Mouse (Mus musculus): Measurements from ENCODE around the gene Dnajb6. TPM values are rescaled to one million over a fixed set of nuclear protein-coding genes. Genes with fewer than 3 reads are reported as not detected.
A peak's percentile ranks its signal among the peaks of the same experiment; 100 is the strongest.
"Not testable (repeated sequence)": the region's sequence is repeated elsewhere in the genome, so short reads cannot be mapped to it uniquely, and the experiment has no call there.

Gene Dnajb6
- total RNA-seq, 2 experiments from 2014 or later = 164 to 167 TPM

DNA sequence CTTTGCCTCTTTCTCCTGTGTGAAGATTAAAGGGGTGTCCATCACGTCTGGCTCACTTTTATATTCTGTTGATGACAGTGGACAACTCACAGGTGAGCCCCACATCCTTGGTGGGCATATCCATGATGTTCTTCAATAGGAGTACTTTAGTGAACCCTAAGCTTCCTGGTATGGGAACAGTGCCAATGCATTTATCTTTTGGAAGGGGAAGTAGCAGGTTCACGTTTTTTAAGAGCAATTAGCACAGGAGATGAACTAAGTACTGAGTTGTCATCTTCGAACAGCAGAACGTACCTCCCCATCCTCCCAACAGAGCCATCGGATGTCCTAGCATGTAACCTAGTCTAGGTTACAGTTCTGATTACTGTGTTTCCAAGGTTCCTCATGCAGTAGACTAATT is 23.8 kb downstream of the Dnajb6 start:
- no peak for DNase-seq (ENCODE audit: low spot score in 2 of 2)

DNA sequence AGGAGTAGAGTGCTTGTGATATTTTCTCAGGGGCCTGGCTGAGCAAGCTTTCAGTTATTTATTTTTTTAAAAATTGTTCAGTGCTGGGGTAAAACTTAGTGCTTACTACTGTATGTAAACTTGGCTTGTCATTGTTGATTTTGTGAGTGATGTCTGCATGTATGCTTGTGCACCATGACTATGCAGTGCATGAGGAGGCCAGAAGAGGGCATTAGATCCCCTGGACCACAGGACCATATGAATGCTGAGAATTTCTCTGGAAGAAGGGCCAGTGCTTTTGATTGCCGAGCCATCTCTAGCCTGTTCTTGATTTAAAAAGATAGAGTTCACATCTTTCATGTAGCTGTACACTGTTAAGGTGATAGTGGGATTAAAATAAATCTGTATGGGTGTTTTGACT is 35.4 kb downstream of the Dnajb6 start:
- DNase-seq (ENCODE audit: low spot score in 2 of 2) = no peak

DNA sequence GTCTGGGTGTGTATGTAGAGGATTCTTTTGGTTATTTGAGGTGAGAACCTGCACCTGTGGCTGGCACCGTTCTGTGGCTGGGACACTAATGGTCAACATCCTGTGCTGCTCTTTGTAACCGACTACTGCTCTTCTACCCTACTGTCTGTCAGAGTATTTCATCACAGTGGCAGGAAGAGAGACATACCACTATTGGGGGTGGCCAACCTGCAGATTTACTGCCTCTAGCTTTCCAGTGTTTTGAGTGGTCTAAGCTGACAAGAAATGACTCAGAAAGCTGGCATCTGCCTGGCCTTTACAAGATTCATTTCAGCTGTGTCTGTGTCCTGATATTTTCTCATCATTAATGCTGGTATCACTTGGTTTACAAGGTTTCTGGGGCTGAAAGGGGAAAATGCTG is 36.5 kb downstream of the Dnajb6 start:
- DNase-seq (ENCODE audit: low spot score in 2 of 2) = no peak

DNA sequence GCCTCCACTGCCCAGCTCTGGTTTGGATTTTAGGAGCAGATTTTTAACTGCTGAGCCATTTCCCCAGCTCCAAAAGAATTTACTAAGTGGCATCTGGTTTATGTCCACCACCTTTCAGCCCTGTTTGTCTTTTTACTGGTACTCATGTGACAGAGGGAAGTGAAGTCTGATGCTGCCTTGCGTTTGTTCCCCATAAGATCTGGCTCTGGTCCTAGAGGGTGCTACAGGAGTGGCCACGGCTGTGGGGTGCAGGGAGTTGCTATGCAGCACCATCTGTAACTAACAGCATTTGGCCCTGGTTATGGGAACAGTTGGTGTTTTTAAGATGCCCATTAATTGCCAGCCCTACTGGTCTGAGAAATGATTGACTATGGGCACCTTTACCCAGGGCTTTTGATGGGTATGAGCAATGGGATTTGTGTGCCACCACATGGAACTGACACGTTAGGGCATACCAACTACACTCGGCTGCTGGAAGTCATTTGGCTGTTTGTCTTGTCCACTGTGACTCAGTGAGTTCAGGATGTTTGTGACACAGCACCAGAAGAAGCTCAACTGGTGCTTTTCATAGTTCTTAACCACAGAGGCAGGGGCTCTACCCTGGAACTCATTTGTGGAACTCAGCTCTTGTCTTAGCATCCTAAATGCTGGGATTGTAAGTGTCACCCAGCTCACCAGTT is 37.3 kb downstream of the Dnajb6 start:
- DNase-seq (ENCODE audit: low spot score in 2 of 2) = peak in 1 of 2 experiments; percentile 55

DNA sequence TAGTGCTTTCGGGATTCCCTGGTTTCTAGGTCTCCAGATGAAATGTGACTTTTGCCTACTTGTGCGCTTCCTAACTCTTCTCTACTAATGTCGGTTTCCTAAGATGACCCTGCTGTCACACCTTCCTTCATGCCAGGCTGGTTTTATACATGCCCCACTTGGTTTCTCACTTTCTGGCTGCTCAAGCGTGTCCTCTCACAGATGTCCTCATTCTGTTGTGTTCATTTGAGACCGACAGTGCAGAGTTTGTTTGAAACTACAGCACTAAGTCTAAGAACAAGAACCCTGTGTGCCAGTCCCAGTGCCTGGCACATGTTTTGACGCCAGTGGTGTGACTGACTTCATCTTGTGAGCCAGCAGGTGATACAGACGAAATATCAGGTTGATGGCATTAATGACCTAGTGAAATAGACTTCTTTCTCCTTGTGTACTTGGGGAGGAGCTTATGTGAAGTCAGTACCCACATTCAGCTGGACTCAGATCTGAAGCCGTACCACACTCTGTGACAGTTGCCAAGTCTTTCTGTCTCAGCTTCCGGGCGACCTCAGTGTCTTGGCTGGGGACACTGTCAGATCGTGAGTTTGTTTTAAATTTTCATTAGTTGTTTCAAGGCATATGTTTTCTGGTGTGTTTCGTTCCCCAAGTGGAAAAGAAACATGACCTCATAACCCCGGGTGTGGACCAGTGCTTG is 38.1 kb downstream of the Dnajb6 start:
- no peak for DNase-seq (ENCODE audit: low spot score in 2 of 2)

DNA sequence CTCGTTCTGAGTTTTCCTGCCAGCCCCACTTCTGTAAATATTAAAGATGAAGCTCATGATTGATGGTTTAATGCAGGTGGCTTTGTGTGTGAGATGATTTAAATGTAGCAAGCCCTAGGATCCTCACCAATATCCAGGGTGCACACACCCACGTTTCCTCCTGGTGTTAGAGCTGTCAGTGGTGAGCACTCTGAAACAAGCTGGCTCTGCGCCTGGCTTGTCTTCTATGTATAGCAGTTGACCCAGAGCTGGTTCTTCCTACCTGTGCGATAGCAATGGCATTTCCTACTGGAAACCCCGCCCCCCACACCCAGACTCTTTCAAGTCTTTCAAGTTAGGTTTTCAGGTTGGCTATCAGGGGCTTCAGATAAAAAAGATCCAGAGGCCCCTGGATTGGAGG is 39.9 kb downstream of the Dnajb6 start:
- peak in 1 of 2 experiments; percentile 54 for DNase-seq (ENCODE audit: low spot score in 2 of 2)

DNA sequence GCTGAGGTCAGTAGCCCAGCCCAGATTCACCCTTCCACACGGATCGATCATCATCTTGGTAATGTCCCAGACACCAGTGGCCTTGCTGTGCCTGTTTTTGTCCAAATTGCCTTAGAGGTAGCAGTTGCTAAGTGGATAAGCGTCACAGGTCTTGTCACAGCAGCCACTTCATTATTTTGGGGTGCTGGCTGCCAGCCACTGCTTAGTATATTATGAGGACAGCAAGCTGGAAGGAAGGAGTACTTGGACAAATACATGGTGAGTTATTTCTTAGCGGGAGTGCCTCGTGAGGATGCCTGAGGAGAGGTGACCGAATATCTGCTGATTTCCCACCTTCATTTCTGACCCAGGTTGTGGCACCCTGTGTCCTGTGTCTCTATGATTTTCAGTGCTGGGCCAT is 42.5 kb downstream of the Dnajb6 start:
- no peak for DNase-seq (ENCODE audit: low spot score in 2 of 2)

DNA sequence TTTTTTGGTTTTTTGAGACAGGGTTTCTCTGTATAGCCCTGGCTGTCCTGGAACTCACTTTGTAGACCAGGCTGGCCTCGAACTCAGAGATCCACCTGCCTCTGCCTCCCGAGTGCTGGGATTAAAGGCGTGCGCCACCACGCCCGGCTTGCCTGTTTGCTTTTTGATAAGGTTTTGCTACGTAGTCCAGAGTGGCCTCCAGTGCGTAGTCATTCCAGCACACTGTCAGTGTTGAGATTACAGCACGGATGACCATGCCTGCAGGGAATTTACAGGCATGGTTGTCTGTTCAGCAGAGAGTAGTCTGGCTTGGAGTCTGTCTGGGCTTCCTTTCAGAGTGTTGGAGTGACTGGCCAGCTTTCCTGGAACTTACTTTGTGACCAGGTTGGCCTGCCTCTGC is 44.2 kb downstream of the Dnajb6 start:
- DNase-seq (ENCODE audit: low spot score in 2 of 2) = not testable (repeated sequence)

DNA sequence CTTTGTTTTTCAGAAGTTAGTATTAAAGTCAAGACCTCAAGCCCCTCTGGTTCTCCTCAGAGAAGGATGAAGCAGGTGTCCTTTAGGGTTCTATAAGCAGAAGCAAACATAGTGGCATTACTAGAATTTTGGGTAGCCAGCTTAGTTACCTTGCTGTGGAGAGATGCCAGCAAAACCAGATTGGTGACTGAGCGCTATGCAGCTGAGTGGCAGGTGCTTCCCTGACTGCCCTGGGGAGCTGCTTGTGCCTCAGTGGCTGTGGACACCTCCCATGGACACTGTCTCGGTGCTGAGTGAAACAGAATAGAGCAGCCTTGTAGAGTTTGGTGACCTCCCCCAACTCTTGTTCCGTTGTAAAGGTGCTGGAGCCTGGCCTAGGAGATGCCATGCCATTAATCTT is 46.8 kb downstream of the Dnajb6 start:
- DNase-seq (ENCODE audit: low spot score in 2 of 2) = no peak

DNA sequence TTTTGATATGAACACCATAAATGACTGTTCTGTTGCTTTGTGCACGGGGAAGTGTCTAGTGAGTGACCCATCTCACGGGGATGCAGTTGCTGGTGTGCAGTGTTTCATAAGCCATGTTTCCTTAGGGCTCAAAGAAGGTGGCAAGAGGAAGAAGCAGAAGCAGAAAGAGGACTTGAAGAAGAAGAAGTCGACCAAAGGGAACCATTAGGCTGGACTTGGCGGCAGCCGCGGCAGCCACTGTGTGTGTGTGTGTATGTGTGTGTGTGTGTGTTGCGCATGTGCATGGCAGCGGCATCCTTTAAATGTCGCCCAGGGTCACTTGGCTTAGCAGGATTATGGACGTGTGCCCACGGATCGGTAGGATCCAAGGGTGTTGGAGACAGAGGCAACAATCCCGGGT is 49.4 kb downstream of the Dnajb6 start:
- not testable (repeated sequence) for DNase-seq (ENCODE audit: low spot score in 2 of 2)

DNA sequence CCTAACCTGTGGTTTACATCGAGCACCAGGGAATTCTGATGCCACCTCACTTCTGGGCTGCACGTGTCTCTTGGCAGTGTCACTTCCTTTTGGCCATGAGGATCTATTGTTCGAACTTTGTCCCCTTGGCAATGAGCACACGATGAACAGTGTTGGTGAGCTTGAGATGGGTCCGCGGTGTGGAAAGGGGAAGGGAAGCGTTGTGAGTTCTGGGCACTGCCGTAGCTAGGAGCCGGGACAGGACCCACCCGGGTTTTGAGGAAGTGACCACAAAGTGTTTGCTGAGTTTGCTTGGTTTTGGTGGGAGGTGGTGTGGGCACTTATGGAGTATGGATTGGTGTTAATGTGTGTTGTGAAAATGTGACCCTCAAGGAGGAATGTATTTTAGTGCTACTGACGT is 50.5 kb downstream of the Dnajb6 start:
- DNase-seq (ENCODE audit: low spot score in 2 of 2) = not testable (repeated sequence)

DNA sequence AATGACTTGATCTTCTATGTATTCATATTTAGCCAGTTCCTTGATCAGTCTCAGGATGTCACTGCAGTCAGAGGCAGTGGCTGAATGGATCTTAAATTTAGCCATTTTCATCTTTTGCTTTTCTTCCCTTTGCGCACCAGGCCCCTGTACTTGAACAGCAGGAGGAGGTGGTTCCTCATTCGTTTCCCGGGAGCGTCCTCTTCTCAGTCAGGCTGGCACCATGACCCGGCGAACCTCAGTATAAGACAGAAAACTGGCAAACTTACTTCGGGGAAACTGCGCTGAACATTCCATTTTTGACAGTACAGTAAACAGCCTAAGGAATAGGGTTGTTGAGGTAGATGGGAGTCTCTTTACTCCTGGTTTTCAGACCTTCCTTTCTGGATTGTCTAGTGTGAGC is 59.4 kb downstream of the Dnajb6 start:
- DNase-seq (ENCODE audit: low spot score in 2 of 2) = not testable (repeated sequence)

DNA sequence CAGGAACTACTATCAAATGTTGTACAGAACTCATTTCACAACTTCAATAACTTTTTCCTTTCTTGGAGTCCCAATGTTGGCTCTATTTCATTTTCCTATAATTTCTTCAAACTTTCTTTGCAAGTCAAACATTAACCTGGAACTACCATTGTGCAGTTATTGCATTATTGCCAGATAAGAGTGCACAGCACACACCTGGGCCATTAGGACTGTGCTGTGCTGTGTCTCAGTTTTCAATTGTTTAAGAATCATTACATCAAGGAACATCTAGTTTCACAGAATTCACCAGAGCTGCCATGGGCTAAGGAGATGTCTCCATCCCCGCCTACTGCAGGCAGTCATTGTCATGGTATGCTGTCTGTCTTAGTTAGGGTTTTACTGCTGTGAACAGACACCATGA is 73.5 kb downstream of the Dnajb6 start:
- DNase-seq (ENCODE audit: low spot score in 2 of 2) = no peak

DNA sequence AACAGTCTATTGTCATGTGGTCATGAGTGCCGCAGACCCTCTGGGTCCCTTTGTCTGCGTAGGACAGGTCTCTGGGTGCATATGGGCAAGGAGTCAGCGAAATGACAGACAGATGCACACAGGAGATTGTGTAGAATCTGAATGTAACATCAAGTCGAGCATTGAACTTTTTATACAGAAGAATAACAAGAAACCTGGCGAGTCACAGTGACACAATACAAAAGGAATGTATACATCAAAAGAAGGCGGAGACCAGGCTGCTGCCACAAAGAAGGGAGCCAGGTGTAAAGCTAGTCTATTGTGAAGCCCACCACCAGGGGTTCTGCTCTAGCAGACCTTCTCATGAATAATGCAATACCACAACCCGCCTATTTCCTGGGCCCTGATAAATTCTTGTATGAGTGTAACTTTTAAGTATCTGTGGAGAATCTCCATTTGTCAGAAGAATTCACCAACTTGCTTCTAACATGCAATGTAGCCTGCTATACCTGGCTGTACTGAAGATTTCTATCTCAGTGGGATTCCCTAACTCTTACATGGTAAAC is 76.0 kb downstream of the Dnajb6 start:
- not testable (repeated sequence) for DNase-seq (ENCODE audit: low spot score in 2 of 2)

DNA sequence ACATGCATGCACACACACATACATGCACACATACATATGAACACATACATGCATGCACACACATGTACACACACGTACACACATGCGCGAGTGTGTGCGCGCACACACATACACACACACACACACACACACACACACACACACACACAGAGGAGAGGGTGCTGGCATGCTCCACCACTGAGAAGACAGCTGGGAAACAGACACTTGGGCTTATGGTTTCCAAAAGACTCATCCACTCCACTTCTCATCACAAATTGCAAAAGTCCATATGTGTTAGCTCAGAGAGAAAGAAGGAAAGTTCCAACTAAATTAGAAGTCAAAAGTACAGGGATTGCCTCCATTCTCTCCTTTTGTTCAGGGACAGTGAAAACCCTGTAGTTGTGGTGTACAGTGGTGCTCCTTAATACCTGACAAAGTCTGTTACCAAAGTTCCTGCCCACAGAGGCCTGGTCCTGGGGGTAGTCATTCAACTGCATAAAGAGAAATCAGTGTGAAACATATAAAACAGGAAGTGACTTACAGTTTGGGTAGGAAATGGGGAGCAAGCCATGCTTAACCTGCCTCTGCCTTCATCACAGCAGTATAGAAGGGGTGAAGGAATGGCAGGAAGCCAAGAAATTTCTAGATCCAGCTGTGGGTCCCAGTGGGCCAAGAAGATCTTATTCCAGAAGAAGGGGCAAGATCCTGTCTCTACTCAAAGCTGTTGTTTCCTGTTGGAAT is 81.2 kb downstream of the Dnajb6 start:
- DNase-seq (ENCODE audit: low spot score in 2 of 2) = no peak

DNA sequence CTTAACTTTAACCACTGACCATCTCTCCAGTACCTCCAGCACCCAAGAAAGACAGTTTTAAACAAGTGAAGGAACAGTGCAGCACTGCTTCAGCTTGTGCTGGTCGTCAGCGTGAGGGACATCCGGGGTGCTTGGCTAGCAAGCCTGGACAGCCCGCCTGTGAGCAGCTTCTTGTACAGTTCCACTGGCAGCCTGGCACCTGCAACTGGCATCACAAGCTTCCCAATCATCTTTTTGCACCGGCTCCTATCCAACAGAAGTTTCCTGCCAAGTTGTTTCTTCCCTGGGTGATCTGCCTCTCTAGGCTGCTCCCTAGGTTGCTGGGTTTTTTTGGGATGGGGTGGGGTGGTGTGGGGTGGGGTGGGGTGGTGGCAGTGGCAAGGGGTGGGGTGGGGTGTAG is 81.9 kb downstream of the Dnajb6 start:
- no peak for DNase-seq (ENCODE audit: low spot score in 2 of 2)

DNA sequence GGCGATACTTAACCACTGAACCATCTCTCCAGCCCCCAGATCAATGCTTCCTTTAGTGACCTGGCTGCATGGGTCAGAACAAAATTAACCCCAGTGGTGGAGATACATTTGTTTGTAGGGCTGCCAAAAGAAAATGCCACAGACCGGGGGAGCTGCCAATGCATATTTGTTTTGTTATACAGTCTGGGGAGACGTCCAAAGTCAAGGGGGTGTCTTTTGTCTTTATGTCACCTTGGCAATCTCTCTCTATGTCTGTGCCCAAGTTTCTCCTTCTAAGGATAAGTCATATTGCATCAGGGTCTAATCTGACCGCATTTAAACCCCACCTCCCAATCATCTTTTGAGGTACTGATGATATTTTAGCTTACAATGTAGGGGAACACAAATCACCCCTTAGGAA is 82.8 kb downstream of the Dnajb6 start:
- no peak for DNase-seq (ENCODE audit: low spot score in 2 of 2)

DNA sequence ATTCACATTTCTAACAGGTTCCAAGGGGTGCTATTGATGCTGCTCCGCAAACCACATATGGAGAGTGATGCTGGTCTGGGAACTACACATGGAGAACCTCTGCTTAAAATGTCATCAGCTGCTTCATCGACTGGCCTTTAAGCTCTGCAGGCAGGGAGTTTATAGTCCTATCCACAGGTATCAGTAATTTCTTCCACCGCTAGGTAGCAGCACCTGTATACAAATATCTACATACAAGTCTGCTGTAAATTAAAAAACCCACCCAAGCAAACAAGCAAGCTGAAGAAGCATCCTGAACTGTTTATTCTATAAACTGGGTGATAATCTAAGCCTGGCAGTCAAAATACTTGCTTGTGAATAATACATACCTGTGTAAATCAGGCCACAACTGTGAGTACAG is 89.3 kb downstream of the Dnajb6 start:
- peak in 1 of 2 experiments; percentile 74 for DNase-seq (ENCODE audit: low spot score in 2 of 2)

DNA sequence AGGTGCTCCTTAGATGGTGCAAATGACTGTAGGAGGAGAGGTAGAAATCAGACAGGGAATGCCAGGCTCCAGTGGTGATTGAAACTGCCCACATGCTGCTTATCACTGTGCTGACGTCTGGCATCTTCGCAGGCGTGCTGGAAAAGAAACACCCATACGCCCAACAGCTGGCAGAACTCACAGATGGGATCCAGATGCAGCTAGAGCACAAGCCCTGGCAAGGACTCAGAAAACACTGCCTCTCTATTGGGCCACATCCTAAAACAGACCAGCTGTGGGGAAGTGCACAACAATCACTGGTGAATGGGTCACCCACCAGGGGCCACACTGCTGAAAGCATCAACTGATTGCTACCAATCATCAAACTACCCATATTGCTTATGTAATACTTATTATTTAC is 91.3 kb downstream of the Dnajb6 start:
- no peak for DNase-seq (ENCODE audit: low spot score in 2 of 2)

DNA sequence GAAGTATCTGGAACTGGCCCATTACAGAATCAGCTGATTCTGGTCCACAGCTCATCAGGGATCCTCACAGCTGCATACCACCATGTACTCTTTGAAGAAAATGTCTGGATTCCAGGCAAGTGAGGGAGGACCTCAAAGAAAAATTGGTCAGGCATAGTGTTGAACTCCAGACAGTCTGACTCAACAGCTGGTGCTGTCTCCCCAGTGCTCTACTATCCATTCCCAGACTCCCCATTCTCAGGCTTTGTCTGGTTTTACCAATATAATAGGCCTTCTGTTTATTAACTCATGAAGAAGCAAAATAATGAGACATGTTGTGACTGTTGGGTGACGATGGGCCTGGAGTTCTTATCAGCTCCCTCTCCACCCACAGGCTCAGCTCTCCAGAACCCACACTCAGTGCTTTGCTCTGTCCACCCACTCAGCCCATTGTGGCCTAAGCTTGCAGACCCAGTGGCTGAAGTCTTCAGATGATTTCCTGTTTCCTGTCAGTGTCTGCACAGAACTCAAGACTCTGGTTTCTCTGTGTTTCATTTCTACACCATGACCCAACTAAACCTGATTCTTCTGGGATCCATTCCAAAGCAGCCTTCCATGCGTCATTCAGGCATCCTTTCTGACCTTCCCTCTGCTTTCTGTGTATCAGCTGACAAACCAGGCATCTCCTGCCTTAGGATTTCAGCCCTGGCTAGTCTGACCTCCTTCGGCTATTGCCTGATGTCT is 107.1 kb downstream of the Dnajb6 start:
- DNase-seq (ENCODE audit: low spot score in 2 of 2) = no peak

DNA sequence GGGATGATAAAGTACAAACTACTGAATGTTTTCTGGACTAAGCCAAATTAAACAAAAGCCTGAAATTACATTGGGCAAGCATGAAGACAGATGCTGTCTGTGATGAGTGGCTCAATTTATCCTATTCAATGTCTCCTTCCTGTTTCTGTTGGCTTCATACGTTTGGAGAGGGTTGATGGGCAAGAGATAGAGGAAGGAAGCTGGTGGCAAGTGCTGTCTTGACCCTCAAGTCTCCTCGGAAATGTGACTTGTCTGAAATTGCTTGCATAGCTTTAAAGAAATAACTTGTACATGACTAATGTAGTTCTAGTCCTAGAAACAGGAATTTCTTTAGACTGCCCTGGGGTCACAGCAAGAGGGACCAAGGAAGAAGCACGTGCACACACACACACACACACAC is 109.5 kb downstream of the Dnajb6 start:
- DNase-seq (ENCODE audit: low spot score in 2 of 2) = no peak
